Mouse (Mus musculus): ENCODE results near the gene Tle3. TPM values are rescaled to one million over a fixed set of nuclear protein-coding genes. Genes with fewer than 3 reads are reported as not detected.
A peak's percentile ranks its signal among the peaks of the same experiment; 100 is the strongest.

Tle3 gene
- polyA plus RNA-seq (2014; fragmentation: Nextera tagmentation; extraction: Ambion mirVana): 9.3 and 11.4 TPM in 2 replicates

DNA sequence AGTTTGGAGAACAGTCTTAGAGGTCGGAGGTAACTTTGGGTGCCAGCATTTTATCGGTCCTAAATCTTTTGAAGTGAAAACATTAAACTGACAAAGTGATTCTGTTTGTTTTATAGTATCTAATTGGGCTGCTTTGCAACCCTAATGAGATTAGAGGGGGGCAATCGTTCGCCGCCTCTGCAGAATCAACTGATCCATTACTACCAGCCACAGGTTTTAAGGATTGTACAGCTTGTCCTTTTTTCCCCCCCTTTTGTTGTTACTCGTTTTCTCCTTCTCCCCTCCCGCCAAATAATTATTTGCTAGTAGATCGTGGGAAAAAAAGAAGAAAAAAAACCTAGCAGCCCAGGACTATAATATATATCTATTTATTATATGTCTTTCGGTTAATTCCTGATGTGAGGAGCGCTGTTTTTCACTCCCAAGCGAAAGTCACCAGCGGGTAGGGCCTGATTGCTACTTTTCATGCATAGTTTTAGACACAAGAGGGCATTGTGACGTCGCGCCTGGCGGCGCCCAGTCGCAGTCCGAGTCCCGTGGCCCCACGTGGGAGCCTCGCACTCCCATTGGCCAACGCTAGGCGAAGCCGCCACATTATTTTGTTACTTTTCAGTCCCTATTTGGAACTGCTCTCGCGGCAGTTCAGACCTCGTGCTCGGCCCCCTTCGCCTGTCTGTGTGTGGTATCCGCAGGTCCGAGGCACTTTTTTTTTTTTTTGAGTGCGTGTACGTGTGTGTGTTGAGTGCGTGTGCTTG lies at the start of gene Tle3:
TSS of gene Tle3 (plus strand) at position 612 of the 755 bp plus-strand sequence.
- under 1% methylated on average over 35 of the region's 35 CpGs for WGBS (ENCODE audit: insufficient replicate concordance)
- peak; percentile 72 for ATAC-seq (replicated peaks; ENCODE audit: insufficient number of reproducible peaks, low FRiP score, low TSS enrichment)
- Histone ChIP-seq H3K27me3 (ENCODE audit: control insufficient read depth, insufficient read depth, low read length) (peaks cover 24% of the 10 kb centered on the region), H3K9me3 (replicated peaks; ENCODE audit: control insufficient read depth, low read length) (no peaks in the 10 kb centered on the region), H3K4me2 (peak within 1 kb of the TSS; percentile 96), H3K4me3 (ENCODE audit: low read depth, low read length) (peak within 1 kb of the TSS; percentile 88), H3K27ac (ENCODE audit: low read depth, low read length) (peak within 1 kb of the TSS; percentile 82), H3K9ac (ENCODE audit: low read depth, low read length) (peak within 1 kb of the TSS; percentile 93), H3K4me1 (ENCODE audit: control insufficient read depth, insufficient read depth, low read length) (peaks cover 49% of the 10 kb centered on the region), H3K36me3 (ENCODE audit: control insufficient read depth, insufficient read depth, low read length) (no peaks in the 10 kb centered on the region)

DNA sequence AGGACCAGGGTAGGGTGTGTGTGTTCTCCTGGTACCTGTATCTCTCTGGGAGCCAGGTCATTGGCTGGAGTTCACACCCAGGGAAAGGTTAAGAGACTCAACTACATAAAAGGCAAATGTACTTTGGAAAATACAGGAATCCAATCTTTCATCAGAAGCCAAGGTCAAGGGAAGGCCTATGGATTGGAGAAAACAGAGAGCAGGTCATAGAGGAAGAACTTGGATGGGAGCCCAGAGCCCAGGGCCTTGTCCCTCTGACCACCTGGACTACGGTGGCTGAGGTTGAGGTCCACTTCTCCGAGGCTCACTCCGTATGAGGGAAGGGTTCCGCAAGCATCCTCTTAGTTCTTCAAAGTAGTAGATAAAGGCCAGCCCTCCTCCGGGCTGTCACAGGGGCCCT lies 48.9 kb upstream of the Tle3 start:
- H3K4me2 ChIP-seq: no peak overlapping the region
- no peaks in the 10 kb centered on the region for H3K36me3 ChIP-seq (ENCODE audit: control insufficient read depth, insufficient read depth, low read length)
- H3K4me1 ChIP-seq (ENCODE audit: control insufficient read depth, insufficient read depth, low read length): peaks cover 35% of the 10 kb centered on the region
- peaks cover 90% of the 10 kb centered on the region for H3K27me3 ChIP-seq (ENCODE audit: control insufficient read depth, insufficient read depth, low read length)
- no peak for ATAC-seq (replicated peaks; ENCODE audit: insufficient number of reproducible peaks, low FRiP score, low TSS enrichment)
- WGBS (ENCODE audit: insufficient replicate concordance): 46% methylated on average over 5 of the region's 5 CpGs
- no peak overlapping the region for H3K4me3 ChIP-seq (ENCODE audit: low read depth, low read length)
- no peak overlapping the region for H3K27ac ChIP-seq (ENCODE audit: low read depth, low read length)
- H3K9ac ChIP-seq (ENCODE audit: low read depth, low read length): no peak overlapping the region
- H3K9me3 ChIP-seq (replicated peaks; ENCODE audit: control insufficient read depth, low read length): no peaks in the 10 kb centered on the region; the same call in 1 of the 2 replicates

DNA sequence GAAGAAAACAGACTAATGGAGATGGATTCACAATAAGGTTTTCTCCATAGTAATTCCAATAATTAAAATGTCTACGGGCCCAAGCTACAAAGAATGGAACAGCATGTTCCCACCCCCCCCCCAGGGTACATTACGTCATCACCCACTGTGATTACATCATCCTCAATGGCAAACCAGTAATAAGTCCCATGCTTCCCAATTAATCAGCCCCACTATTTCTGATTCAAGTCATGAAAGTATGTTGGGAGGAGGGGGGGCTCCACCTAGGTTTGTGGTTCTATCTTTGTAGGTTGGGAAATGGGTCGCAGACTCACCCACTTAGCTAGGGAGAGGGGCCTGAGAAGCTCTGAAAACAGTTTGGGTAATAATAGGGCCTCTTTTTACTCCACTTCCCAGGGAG lies 48.3 kb upstream of the Tle3 start:
- Histone ChIP-seq H3K9me3 (replicated peaks; ENCODE audit: control insufficient read depth, low read length) (no peaks in the 10 kb centered on the region; the same call in 1 of the 2 replicates), H3K36me3 (ENCODE audit: control insufficient read depth, insufficient read depth, low read length) (no peaks in the 10 kb centered on the region), H3K4me2 (no peak overlapping the region), H3K27me3 (ENCODE audit: control insufficient read depth, insufficient read depth, low read length) (peaks cover 90% of the 10 kb centered on the region), H3K27ac (ENCODE audit: low read depth, low read length) (no peak overlapping the region), H3K4me3 (ENCODE audit: low read depth, low read length) (no peak overlapping the region), H3K9ac (ENCODE audit: low read depth, low read length) (no peak overlapping the region), H3K4me1 (ENCODE audit: control insufficient read depth, insufficient read depth, low read length) (peaks cover 35% of the 10 kb centered on the region)
- 53% methylated on average over 3 of the region's 3 CpGs for WGBS (ENCODE audit: insufficient replicate concordance)
- no peak for ATAC-seq (replicated peaks; ENCODE audit: insufficient number of reproducible peaks, low FRiP score, low TSS enrichment)

DNA sequence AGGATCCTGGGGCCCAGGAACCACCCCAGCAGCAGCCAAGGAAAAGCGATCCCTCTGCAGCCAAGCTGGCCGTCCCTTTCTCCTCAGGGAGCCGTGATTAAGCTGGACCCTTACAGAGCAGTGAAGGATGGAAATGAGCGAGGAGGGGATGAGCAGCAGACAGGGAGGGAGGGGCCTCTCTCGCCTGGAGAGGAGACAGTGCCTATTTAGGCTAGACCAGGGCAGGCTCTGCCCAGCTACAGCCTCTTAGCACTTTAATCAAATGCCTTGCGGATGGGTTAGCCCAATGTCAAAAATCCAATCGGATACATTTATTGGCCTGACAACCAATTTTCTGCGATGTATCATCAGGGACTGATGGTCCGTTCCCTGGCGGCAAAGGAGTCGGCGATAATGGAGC lies 47.8 kb upstream of the Tle3 start:
- no peaks in the 10 kb centered on the region for H3K36me3 ChIP-seq (ENCODE audit: control insufficient read depth, insufficient read depth, low read length)
- no peaks in the 10 kb centered on the region for H3K9me3 ChIP-seq (replicated peaks; ENCODE audit: control insufficient read depth, low read length)
- no peak for ATAC-seq (replicated peaks; ENCODE audit: insufficient number of reproducible peaks, low FRiP score, low TSS enrichment)
- 6% methylated on average over 12 of the region's 12 CpGs for WGBS (ENCODE audit: insufficient replicate concordance)
- H3K9ac ChIP-seq (ENCODE audit: low read depth, low read length): no peak overlapping the region
- no peak overlapping the region for H3K27ac ChIP-seq (ENCODE audit: low read depth, low read length)
- H3K27me3 ChIP-seq (ENCODE audit: control insufficient read depth, insufficient read depth, low read length): peaks cover 90% of the 10 kb centered on the region
- peaks cover 35% of the 10 kb centered on the region for H3K4me1 ChIP-seq (ENCODE audit: control insufficient read depth, insufficient read depth, low read length)
- H3K4me3 ChIP-seq (ENCODE audit: low read depth, low read length): no peak overlapping the region
- no peak overlapping the region for H3K4me2 ChIP-seq

DNA sequence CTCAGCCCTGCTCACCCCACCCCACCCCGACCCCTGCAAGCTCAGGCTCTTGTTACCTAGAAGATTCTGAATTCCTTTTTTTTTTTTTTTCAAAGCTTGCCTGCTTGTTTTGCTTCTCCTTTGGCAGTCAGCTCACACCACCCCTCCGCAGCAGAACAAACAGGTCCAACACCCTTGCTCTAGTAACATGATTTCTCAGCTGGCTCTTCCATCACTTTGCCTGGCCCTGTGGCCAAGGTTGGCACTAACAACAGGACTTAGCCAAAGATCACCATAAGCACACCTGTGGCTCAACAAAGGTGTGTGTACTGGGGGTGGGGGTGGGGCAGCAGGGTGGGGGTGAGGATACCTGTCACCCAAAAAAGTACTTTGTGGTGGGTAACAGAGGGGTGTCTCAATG lies 47.2 kb upstream of the Tle3 start:
- no peak for ATAC-seq (replicated peaks; ENCODE audit: insufficient number of reproducible peaks, low FRiP score, low TSS enrichment)
- no peaks in the 10 kb centered on the region for H3K36me3 ChIP-seq (ENCODE audit: control insufficient read depth, insufficient read depth, low read length)
- H3K9me3 ChIP-seq (replicated peaks; ENCODE audit: control insufficient read depth, low read length): no peaks in the 10 kb centered on the region
- H3K27me3 ChIP-seq (ENCODE audit: control insufficient read depth, insufficient read depth, low read length): peaks cover 90% of the 10 kb centered on the region
- no peak overlapping the region for H3K4me3 ChIP-seq (ENCODE audit: low read depth, low read length)
- no peak overlapping the region for H3K27ac ChIP-seq (ENCODE audit: low read depth, low read length)
- H3K9ac ChIP-seq (ENCODE audit: low read depth, low read length): no peak overlapping the region
- 23% methylated on average over 2 of the region's 2 CpGs for WGBS (ENCODE audit: insufficient replicate concordance)
- peaks cover 35% of the 10 kb centered on the region for H3K4me1 ChIP-seq (ENCODE audit: control insufficient read depth, insufficient read depth, low read length)
- H3K4me2 ChIP-seq: no peak overlapping the region

DNA sequence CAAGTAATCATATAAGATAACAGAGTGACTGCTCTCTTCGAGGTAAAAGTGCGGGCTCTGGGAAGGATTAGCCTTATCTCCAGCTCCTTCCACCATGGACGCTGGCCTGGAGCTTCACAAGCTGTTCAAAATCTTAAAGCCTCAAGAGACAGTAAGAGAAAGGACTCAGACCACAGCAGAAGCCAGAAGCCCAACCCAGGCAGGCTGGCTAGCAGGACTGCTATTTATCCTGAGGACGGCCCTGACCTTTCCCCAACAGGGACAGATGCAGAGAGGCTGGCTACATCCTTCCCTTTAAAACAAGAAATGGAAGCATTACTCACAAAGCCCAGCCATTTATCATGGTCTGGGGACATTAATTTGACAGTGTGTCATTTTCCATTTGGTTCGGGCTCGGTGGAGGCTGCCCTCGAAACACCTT lies 46.2 kb upstream of the Tle3 start:
- Histone ChIP-seq H3K9ac (ENCODE audit: low read depth, low read length) (no peak overlapping the region), H3K27me3 (ENCODE audit: control insufficient read depth, insufficient read depth, low read length) (peaks cover 90% of the 10 kb centered on the region), H3K36me3 (ENCODE audit: control insufficient read depth, insufficient read depth, low read length) (no peaks in the 10 kb centered on the region), H3K9me3 (replicated peaks; ENCODE audit: control insufficient read depth, low read length) (no peaks in the 10 kb centered on the region), H3K4me2 (no peak overlapping the region; the same call in 1 of the 2 replicates), H3K27ac (ENCODE audit: low read depth, low read length) (no peak overlapping the region), H3K4me3 (ENCODE audit: low read depth, low read length) (no peak overlapping the region), H3K4me1 (ENCODE audit: control insufficient read depth, insufficient read depth, low read length) (peaks cover 35% of the 10 kb centered on the region)
- ATAC-seq (replicated peaks; ENCODE audit: insufficient number of reproducible peaks, low FRiP score, low TSS enrichment): no peak
- WGBS (ENCODE audit: insufficient replicate concordance): 12% methylated on average over 7 of the region's 7 CpGs

DNA sequence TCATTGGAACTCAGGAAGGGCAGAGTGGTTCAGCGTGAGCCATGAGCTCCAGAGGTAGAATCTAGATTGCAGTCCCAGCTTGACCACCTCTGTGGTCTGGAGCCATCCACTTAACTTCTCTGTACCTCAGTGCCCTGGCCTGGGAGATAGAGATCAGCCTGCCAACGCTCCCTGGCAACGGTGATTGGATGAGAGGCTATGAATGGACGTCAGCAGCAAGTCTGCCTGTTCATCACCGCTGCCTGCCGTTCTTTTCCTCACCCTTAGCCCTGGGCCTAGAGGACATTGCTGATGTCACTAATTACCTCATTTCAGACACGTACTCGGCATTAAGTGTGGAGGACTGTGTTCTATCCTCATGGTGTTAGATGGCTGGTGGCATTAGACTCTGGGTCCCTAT lies 45.2 kb upstream of the Tle3 start:
- Histone ChIP-seq H3K36me3 (ENCODE audit: control insufficient read depth, insufficient read depth, low read length) (no peaks in the 10 kb centered on the region), H3K9me3 (replicated peaks; ENCODE audit: control insufficient read depth, low read length) (no peaks in the 10 kb centered on the region), H3K27ac (ENCODE audit: low read depth, low read length) (no peak overlapping the region), H3K9ac (ENCODE audit: low read depth, low read length) (no peak overlapping the region), H3K4me2 (no peak overlapping the region), H3K4me1 (ENCODE audit: control insufficient read depth, insufficient read depth, low read length) (peaks cover 30% of the 10 kb centered on the region), H3K4me3 (ENCODE audit: low read depth, low read length) (no peak overlapping the region), H3K27me3 (ENCODE audit: control insufficient read depth, insufficient read depth, low read length) (peaks cover 90% of the 10 kb centered on the region)
- ATAC-seq (replicated peaks; ENCODE audit: insufficient number of reproducible peaks, low FRiP score, low TSS enrichment): no peak
- WGBS (ENCODE audit: insufficient replicate concordance): 44% methylated on average over 8 of the region's 8 CpGs

DNA sequence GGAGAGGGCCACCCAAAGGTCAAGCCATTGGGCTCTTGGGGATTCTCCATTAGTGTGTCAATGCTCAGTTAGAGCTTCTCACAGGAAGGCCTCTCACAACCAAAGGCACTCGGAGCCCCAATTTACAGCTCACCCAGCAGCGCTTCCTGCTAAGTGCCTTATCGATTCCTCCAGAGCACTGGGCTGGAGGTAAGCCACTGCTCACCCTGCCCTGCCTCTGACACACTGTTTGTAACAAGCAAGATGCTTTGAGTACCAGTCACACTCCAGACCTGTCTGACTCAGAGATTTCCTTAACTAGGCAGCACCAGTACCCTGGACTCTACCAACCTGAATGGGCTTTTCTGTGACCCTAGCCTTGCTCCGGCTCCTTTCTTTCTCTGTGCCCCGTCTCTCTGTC lies 44.0 kb upstream of the Tle3 start:
- Histone ChIP-seq H3K4me1 (ENCODE audit: control insufficient read depth, insufficient read depth, low read length) (peaks cover 20% of the 10 kb centered on the region), H3K27ac (ENCODE audit: low read depth, low read length) (no peak overlapping the region), H3K36me3 (ENCODE audit: control insufficient read depth, insufficient read depth, low read length) (no peaks in the 10 kb centered on the region), H3K9ac (ENCODE audit: low read depth, low read length) (no peak overlapping the region), H3K4me3 (ENCODE audit: low read depth, low read length) (no peak overlapping the region), H3K9me3 (replicated peaks; ENCODE audit: control insufficient read depth, low read length) (no peaks in the 10 kb centered on the region), H3K27me3 (ENCODE audit: control insufficient read depth, insufficient read depth, low read length) (peaks cover 90% of the 10 kb centered on the region), H3K4me2 (no peak overlapping the region)
- no peak for ATAC-seq (replicated peaks; ENCODE audit: insufficient number of reproducible peaks, low FRiP score, low TSS enrichment)
- WGBS (ENCODE audit: insufficient replicate concordance): 49% methylated on average over 5 of the region's 5 CpGs

DNA sequence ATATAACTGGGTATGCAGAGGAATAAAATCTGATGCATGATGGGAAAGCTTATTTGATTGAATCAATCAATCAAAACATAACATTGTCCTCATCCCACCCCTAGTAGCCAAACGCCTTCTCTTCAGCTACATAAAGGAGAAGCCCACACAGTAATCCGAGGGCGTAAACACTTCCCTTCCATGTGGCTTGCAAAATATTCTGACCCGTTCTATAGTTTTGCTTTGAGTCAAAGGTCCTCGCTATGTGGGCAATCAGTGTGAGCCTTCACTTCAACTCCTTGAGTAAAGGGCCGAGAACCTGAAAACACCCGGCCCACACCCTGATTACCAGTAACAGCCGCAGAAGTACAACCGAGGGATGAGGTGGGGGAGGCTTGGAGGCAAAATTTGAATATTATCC lies 41.4 kb upstream of the Tle3 start:
- ATAC-seq (replicated peaks; ENCODE audit: insufficient number of reproducible peaks, low FRiP score, low TSS enrichment): no peak

More for the DNA sequence above, 41.4 kb upstream of the Tle3 start:
- H3K9me3 ChIP-seq (replicated peaks; ENCODE audit: control insufficient read depth, low read length): no peaks in the 10 kb centered on the region
- peaks cover 12% of the 10 kb centered on the region for H3K4me1 ChIP-seq (ENCODE audit: control insufficient read depth, insufficient read depth, low read length)
- WGBS (ENCODE audit: insufficient replicate concordance): 81% methylated on average over 9 of the region's 9 CpGs
- no peak overlapping the region for H3K4me2 ChIP-seq
- no peaks in the 10 kb centered on the region for H3K36me3 ChIP-seq (ENCODE audit: control insufficient read depth, insufficient read depth, low read length)
- H3K4me3 ChIP-seq (ENCODE audit: low read depth, low read length): no peak overlapping the region
- H3K27ac ChIP-seq (ENCODE audit: low read depth, low read length): no peak overlapping the region
- peaks cover 94% of the 10 kb centered on the region for H3K27me3 ChIP-seq (ENCODE audit: control insufficient read depth, insufficient read depth, low read length)
- no peak overlapping the region for H3K9ac ChIP-seq (ENCODE audit: low read depth, low read length)
